Mouse (Mus musculus): ENCODE measurements around the gene 1700028J19Rik.
"Not testable (repeated sequence)": the region's sequence is repeated elsewhere in the genome, so short reads cannot be mapped to it uniquely, and the experiment has no call there.

- not testable (repeated sequence) for TF ChIP-seq CTCF (IDR thresholded peaks at IDR 0.05 in 2 of 3, conservative IDR thresholded peaks at IDR 0.05 in 1 of 3; ENCODE audit: control insufficient read depth in 1 of 3, insufficient read depth in 1 of 3, low read depth in 2 of 3, low read length in 3 of 3, poor library complexity in 1 of 3, severe bottlenecking in 1 of 3); POLR2A (IDR thresholded peaks at IDR 0.05; ENCODE audit: control insufficient read depth in 1 of 2, insufficient read depth in 1 of 2, low read depth in 1 of 2, low read length in 2 of 2, poor library complexity in 1 of 2); TBP (IDR thresholded peaks at IDR 0.05; ENCODE audit: low read depth, low read length); MAFK (IDR thresholded peaks at IDR 0.05; ENCODE audit: borderline replicate concordance, low read depth, low read length); POLR2AphosphoS5 (IDR thresholded peaks at IDR 0.05; ENCODE audit: borderline replicate concordance, low read depth, low read length); MAZ (IDR thresholded peaks at IDR 0.05; ENCODE audit: low read depth, low read length); TAL1 (IDR thresholded peaks at IDR 0.05; ENCODE audit: low read length); CHD2 (IDR thresholded peaks at IDR 0.05; ENCODE audit: low read length); UBTF (IDR thresholded peaks at IDR 0.05; ENCODE audit: borderline replicate concordance, insufficient read depth, low read depth, low read length); NELFE (IDR thresholded peaks at IDR 0.05; ENCODE audit: low read depth, low read length); JUND (IDR thresholded peaks at IDR 0.05; ENCODE audit: low read depth, low read length); MAX (IDR thresholded peaks at IDR 0.05; ENCODE audit: low read length); KAT2A (conservative IDR thresholded peaks at IDR 0.05; ENCODE audit: low read depth, low read length)
Observed at GRCm38 (mm10) chr7:44187936-44188335, 58.6 kb downstream of the 1700028J19Rik start, which contains the start of gene Klk1b24.

Measured in MEL (cell line).